Mouse (Mus musculus): ENCODE measurements around the gene 2610528J11Rik. TPM values are rescaled to one million over a fixed set of nuclear protein-coding genes. Genes with fewer than 3 reads are reported as not detected.

The 2610528J11Rik gene
- polyA plus RNA-seq, 1 experiment: 0.26 TPM

DNA sequence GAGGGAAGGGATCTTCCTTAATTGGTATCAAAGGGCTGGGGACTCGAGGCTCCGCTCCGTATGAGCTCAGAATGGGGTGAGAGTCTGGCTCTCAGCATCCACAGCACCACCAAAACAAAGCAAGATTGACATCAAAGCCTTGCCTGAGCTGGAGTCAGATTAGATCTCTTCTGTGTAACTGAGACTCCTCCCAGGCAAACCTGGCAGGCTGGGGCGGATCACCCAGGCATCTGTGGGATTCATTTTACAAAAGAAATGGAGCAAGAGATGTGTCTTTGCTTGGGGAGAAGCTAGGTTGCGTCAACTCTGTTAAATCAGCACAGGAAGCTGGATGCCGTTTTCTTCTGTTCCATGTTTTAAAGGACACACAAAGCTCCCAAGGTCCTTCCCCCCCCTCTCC lies 17.7 kb upstream of the 2610528J11Rik start:
- Histone ChIP-seq H3K4me1 (ENCODE audit: control insufficient read depth, insufficient read depth, low read length) (no peaks in the 10 kb centered on the region), H3K27ac (ENCODE audit: control insufficient read depth, insufficient read depth, low read depth, low read length) (no peak overlapping the region), H3K4me3 (ENCODE audit: control insufficient read depth, low read depth, low read length) (no peak overlapping the region), H3K36me3 (ENCODE audit: control insufficient read depth, insufficient read depth, low read length) (no peaks in the 10 kb centered on the region), H3K27me3 (ENCODE audit: control insufficient read depth, insufficient read depth, low read length) (no peaks in the 10 kb centered on the region)
- TF ChIP-seq POLR2A (IDR thresholded peaks at IDR 0.05; ENCODE audit: control insufficient read depth, low read depth, low read length): no peak
- TF ChIP-seq CTCF (IDR thresholded peaks at IDR 0.05; ENCODE audit: control insufficient read depth, insufficient read depth, insufficient replicate concordance, low read depth, low read length): no peak

DNA sequence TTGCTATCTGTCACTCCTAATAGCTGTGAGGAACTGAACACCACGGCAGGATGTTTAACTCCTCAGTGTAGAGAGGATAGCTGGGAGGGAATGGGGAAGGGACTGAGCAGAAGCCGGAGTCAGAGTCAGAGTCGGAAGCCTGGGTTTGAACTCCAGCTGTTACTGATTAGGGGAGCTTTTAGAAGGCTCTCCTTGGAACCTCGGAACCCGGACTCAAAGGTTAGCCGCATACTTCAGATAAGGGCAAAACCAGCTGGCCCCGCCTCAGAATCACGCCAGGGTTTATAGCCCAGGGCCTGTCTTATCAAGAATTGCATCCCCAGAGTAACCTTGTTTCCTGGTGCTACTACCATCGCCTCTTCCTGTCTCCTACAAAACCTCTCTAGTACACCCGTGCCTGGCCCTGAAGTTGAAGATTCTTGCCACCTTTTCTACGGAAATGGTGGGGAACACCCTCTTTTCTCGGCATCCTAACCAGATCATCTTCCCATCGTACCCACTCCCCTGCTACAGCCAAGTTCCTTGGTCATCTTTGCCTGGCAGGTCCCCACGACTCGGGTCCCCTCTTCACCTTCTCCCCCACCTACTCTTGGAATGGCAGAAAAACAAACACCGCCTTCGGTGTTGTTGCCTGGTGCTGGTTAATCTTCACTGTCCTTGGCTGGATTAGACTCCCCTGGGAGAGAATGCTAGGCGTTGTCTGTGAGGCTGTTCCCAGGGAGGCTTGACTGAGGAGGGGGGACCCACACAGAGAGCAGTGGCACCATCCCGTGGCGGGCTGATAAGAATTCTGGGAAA lies 9.9 kb upstream of the 2610528J11Rik start:
- Histone ChIP-seq H3K36me3 (ENCODE audit: control insufficient read depth, insufficient read depth, low read length) (no peaks in the 10 kb centered on the region), H3K4me3 (ENCODE audit: control insufficient read depth, low read depth, low read length) (peak overlapping the region; percentile 52), H3K27me3 (ENCODE audit: control insufficient read depth, insufficient read depth, low read length) (no peaks in the 10 kb centered on the region), H3K27ac (ENCODE audit: control insufficient read depth, insufficient read depth, low read depth, low read length) (no peak overlapping the region), H3K4me1 (ENCODE audit: control insufficient read depth, insufficient read depth, low read length) (peaks cover 11% of the 10 kb centered on the region)
- TF ChIP-seq CTCF (IDR thresholded peaks at IDR 0.05; ENCODE audit: control insufficient read depth, insufficient read depth, insufficient replicate concordance, low read depth, low read length) (no peak), POLR2A (IDR thresholded peaks at IDR 0.05; ENCODE audit: control insufficient read depth, low read depth, low read length) (no peak)

- TF ChIP-seq CTCF (IDR thresholded peaks at IDR 0.05; ENCODE audit: control insufficient read depth, insufficient read depth, insufficient replicate concordance, low read depth, low read length) (no peak), POLR2A (IDR thresholded peaks at IDR 0.05; ENCODE audit: control insufficient read depth, low read depth, low read length) (no peak)
- Histone ChIP-seq H3K27ac (ENCODE audit: control insufficient read depth, insufficient read depth, low read depth, low read length) (no peak overlapping the region), H3K4me1 (ENCODE audit: control insufficient read depth, insufficient read depth, low read length) (peaks cover 11% of the 10 kb centered on the region), H3K4me3 (ENCODE audit: control insufficient read depth, low read depth, low read length) (no peak overlapping the region; the same call in 1 of the 2 replicates), H3K36me3 (ENCODE audit: control insufficient read depth, insufficient read depth, low read length) (no peaks in the 10 kb centered on the region), H3K27me3 (ENCODE audit: control insufficient read depth, insufficient read depth, low read length) (no peaks in the 10 kb centered on the region)
These were observed 9.2 kb upstream of the 2610528J11Rik start for GRCm38 (mm10) chr4:118517497-118518146.

DNA sequence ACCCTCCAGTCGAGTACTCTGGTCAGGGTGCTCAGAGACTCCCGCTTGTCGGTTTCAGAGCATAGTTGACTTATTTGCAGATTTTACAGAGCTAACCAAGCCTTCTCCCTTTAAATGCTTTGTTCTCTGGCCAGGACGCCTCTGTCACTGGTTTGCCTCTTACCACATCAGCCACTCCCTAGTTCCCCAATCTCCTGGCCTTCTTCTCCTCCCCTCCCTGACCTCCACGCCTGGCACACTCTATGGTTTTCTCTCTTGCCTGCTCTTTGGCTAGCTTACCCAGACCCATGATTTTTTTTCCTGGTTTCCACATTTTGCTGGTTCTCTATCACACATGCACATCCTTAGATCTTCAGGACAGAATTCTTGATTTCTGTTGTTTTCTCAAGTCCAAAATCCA lies 8.6 kb upstream of the 2610528J11Rik start:
- H3K36me3 ChIP-seq (ENCODE audit: control insufficient read depth, insufficient read depth, low read length): no peaks in the 10 kb centered on the region
- no peak overlapping the region for H3K27ac ChIP-seq (ENCODE audit: control insufficient read depth, insufficient read depth, low read depth, low read length)
- peaks cover 11% of the 10 kb centered on the region for H3K4me1 ChIP-seq (ENCODE audit: control insufficient read depth, insufficient read depth, low read length)
- TF ChIP-seq CTCF (IDR thresholded peaks at IDR 0.05; ENCODE audit: control insufficient read depth, insufficient read depth, insufficient replicate concordance, low read depth, low read length) (no peak), POLR2A (IDR thresholded peaks at IDR 0.05; ENCODE audit: control insufficient read depth, low read depth, low read length) (no peak)
- no peak overlapping the region for H3K4me3 ChIP-seq (ENCODE audit: control insufficient read depth, low read depth, low read length)
- no peaks in the 10 kb centered on the region for H3K27me3 ChIP-seq (ENCODE audit: control insufficient read depth, insufficient read depth, low read length)

DNA sequence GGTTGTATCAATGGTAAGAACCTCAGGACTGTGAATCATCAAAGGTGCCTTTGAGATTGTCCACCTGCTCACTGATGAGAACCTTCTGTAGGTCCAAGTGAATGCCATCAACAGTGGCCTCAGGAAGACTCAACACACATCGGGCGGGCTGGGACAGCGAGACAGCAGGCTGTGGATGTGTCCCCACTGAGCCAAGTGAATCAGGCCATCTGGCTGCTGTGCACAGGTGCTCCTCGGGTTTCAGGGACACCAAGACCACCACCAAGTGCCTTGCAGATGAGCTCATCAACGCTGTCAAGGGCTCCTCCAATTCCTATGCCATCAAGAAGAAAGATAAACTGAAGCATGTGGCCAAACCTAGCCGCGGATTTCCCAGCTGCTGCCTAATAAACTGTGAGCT lies 4.6 kb upstream of the 2610528J11Rik start:
- Histone ChIP-seq H3K27ac (ENCODE audit: control insufficient read depth, insufficient read depth, low read depth, low read length) (no peak overlapping the region), H3K27me3 (ENCODE audit: control insufficient read depth, insufficient read depth, low read length) (no peaks in the 10 kb centered on the region), H3K36me3 (ENCODE audit: control insufficient read depth, insufficient read depth, low read length) (no peaks in the 10 kb centered on the region), H3K4me1 (ENCODE audit: control insufficient read depth, insufficient read depth, low read length) (peaks cover 4% of the 10 kb centered on the region), H3K4me3 (ENCODE audit: control insufficient read depth, low read depth, low read length) (no peak overlapping the region)
- TF ChIP-seq POLR2A (IDR thresholded peaks at IDR 0.05; ENCODE audit: control insufficient read depth, low read depth, low read length): no peak
- TF ChIP-seq CTCF (IDR thresholded peaks at IDR 0.05; ENCODE audit: control insufficient read depth, insufficient read depth, insufficient replicate concordance, low read depth, low read length): no peak

DNA sequence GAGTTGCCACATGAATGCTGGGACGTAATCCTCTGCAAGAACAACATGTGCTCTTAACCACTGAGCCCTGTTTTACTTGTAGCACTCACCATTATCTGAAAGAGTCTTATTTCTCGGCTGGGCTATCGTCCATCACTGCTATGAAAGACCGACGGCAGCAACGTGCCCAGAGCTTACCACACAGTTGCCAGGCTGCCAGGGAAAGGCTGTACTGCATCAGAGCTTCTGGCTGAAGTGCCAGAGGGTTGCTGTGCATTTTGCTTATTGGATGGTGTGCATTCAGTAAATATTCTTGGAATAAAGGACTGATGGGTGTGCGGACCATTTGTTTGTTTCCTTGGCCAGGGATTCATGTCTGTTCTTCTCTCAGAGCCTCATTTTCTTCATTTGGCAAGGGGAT lies 2.8 kb upstream of the 2610528J11Rik start:
- no peak overlapping the region for H3K27ac ChIP-seq (ENCODE audit: control insufficient read depth, insufficient read depth, low read depth, low read length)
- TF ChIP-seq POLR2A (IDR thresholded peaks at IDR 0.05; ENCODE audit: control insufficient read depth, low read depth, low read length) (no peak), CTCF (IDR thresholded peaks at IDR 0.05; ENCODE audit: control insufficient read depth, insufficient read depth, insufficient replicate concordance, low read depth, low read length) (no peak)
- H3K4me3 ChIP-seq (ENCODE audit: control insufficient read depth, low read depth, low read length): no peak overlapping the region
- no peaks in the 10 kb centered on the region for H3K4me1 ChIP-seq (ENCODE audit: control insufficient read depth, insufficient read depth, low read length)
- H3K27me3 ChIP-seq (ENCODE audit: control insufficient read depth, insufficient read depth, low read length): no peaks in the 10 kb centered on the region
- no peaks in the 10 kb centered on the region for H3K36me3 ChIP-seq (ENCODE audit: control insufficient read depth, insufficient read depth, low read length)

- Histone ChIP-seq H3K27ac (ENCODE audit: control insufficient read depth, insufficient read depth, low read depth, low read length) (no peak overlapping the region), H3K4me3 (ENCODE audit: control insufficient read depth, low read depth, low read length) (no peak overlapping the region), H3K27me3 (ENCODE audit: control insufficient read depth, insufficient read depth, low read length) (no peaks in the 10 kb centered on the region), H3K4me1 (ENCODE audit: control insufficient read depth, insufficient read depth, low read length) (no peaks in the 10 kb centered on the region), H3K36me3 (ENCODE audit: control insufficient read depth, insufficient read depth, low read length) (no peaks in the 10 kb centered on the region)
- TF ChIP-seq CTCF (IDR thresholded peaks at IDR 0.05; ENCODE audit: control insufficient read depth, insufficient read depth, insufficient replicate concordance, low read depth, low read length) (no peak), POLR2A (IDR thresholded peaks at IDR 0.05; ENCODE audit: control insufficient read depth, low read depth, low read length) (no peak)
These were observed 1.0 kb upstream of the 2610528J11Rik start for GRCm38 (mm10) chr4:118525779-118526178.
